Mouse (Mus musculus): ENCODE data around the gene Hilpda. TPM values are rescaled to one million over a fixed set of nuclear protein-coding genes. Genes with fewer than 3 reads are reported as not detected.

Gene Hilpda
- polyA plus RNA-seq, 1 experiment from 2014 or later: 23.4 TPM

- Histone ChIP-seq H3K4me2 (no peak overlapping the region), H3K27me3 (no peaks in the 10 kb centered on the region), H3K4me3 (replicated peaks) (no peak overlapping the region), H3K4me1 (replicated peaks) (no peaks in the 10 kb centered on the region), H3K27ac (replicated peaks) (no peak overlapping the region), H3K9ac (no peak overlapping the region), H3K36me3 (replicated peaks) (no peaks in the 10 kb centered on the region), H3K9me3 (replicated peaks) (no peaks in the 10 kb centered on the region)
- ATAC-seq (ENCODE audit: insufficient read depth): no peak
- 74% methylated on average over 4 of the region's 4 CpGs for WGBS (ENCODE audit: insufficient replicate concordance)
Measured at GRCm38 (mm10) chr6:29305462-29305861, 33.2 kb downstream of the Hilpda start.

GRCm38 (mm10) chr6:29308846-29309605 lies 36.7 kb downstream of the Hilpda start:
- WGBS (ENCODE audit: insufficient replicate concordance): 63% methylated on average over 16 of the region's 16 CpGs
- H3K9me3 ChIP-seq (replicated peaks): no peaks in the 10 kb centered on the region
- no peak overlapping the region for H3K9ac ChIP-seq
- no peak overlapping the region for H3K4me2 ChIP-seq
- no peaks in the 10 kb centered on the region for H3K4me1 ChIP-seq (replicated peaks)
- no peak for ATAC-seq (ENCODE audit: insufficient read depth)
- H3K27me3 ChIP-seq: no peaks in the 10 kb centered on the region
- H3K4me3 ChIP-seq (replicated peaks): no peak overlapping the region
- H3K27ac ChIP-seq (replicated peaks): no peak overlapping the region
- no peaks in the 10 kb centered on the region for H3K36me3 ChIP-seq (replicated peaks)

- H3K27me3 ChIP-seq: no peaks in the 10 kb centered on the region
- no peak overlapping the region for H3K9ac ChIP-seq
- H3K4me3 ChIP-seq (replicated peaks): no peak overlapping the region
- no peaks in the 10 kb centered on the region for H3K4me1 ChIP-seq (replicated peaks)
- no peak overlapping the region for H3K4me2 ChIP-seq
- no peaks in the 10 kb centered on the region for H3K36me3 ChIP-seq (replicated peaks)
- H3K9me3 ChIP-seq (replicated peaks): no peaks in the 10 kb centered on the region
- ATAC-seq (ENCODE audit: insufficient read depth): no peak
- 63% methylated on average over 14 of the region's 14 CpGs for WGBS (ENCODE audit: insufficient replicate concordance)
- H3K27ac ChIP-seq (replicated peaks): no peak overlapping the region
Measured at GRCm38 (mm10) chr6:29313690-29314202, 41.5 kb downstream of the Hilpda start.

GRCm38 (mm10) chr6:29317286-29317685 lies 45.0 kb downstream of the Hilpda start:
- H3K27me3 ChIP-seq: no peaks in the 10 kb centered on the region
- no peak overlapping the region for H3K4me2 ChIP-seq
- no peaks in the 10 kb centered on the region for H3K36me3 ChIP-seq (replicated peaks)
- ATAC-seq (ENCODE audit: insufficient read depth): no peak
- whole genome bisulfite sequencing (ENCODE audit: insufficient replicate concordance): 50% methylated on average over 2 of the region's 2 CpGs
- H3K9me3 ChIP-seq (replicated peaks): no peaks in the 10 kb centered on the region
- no peak overlapping the region for H3K4me3 ChIP-seq (replicated peaks)
- H3K4me1 ChIP-seq (replicated peaks): no peaks in the 10 kb centered on the region
- H3K9ac ChIP-seq: no peak overlapping the region
- H3K27ac ChIP-seq (replicated peaks): no peak overlapping the region

GRCm38 (mm10) chr6:29317941-29318340 lies 45.7 kb downstream of the Hilpda start:
- no peak overlapping the region for H3K4me2 ChIP-seq
- no peak for ATAC-seq (ENCODE audit: insufficient read depth)

GRCm38 (mm10) chr6:29318879-29319278 lies 46.6 kb downstream of the Hilpda start, which contains the start of gene Fam71f1:
Fam71f1 (plus strand) TSS chr6:29319140.
- Histone ChIP-seq H3K27ac (replicated peaks) (no peak within 1 kb of the TSS), H3K27me3 (no peaks in the 10 kb centered on the region), H3K36me3 (replicated peaks) (no peaks in the 10 kb centered on the region), H3K4me1 (replicated peaks) (no peaks in the 10 kb centered on the region), H3K4me3 (replicated peaks) (no peak within 1 kb of the TSS), H3K9ac (no peak within 1 kb of the TSS), H3K4me2 (no peak within 1 kb of the TSS), H3K9me3 (replicated peaks) (no peaks in the 10 kb centered on the region)
- ATAC-seq (ENCODE audit: insufficient read depth): no peak
- 34% methylated on average over 5 of the region's 5 CpGs for WGBS (ENCODE audit: insufficient replicate concordance)

More at GRCm38 (mm10) chr6:29317941-29318340, 45.7 kb downstream of the Hilpda start:
- Histone ChIP-seq H3K4me1 (replicated peaks) (no peaks in the 10 kb centered on the region), H3K27me3 (no peaks in the 10 kb centered on the region), H3K9me3 (replicated peaks) (no peaks in the 10 kb centered on the region), H3K4me3 (replicated peaks) (no peak overlapping the region), H3K27ac (replicated peaks) (no peak overlapping the region), H3K36me3 (replicated peaks) (no peaks in the 10 kb centered on the region), H3K9ac (no peak overlapping the region)
- 54% methylated on average over 3 of the region's 3 CpGs for WGBS (ENCODE audit: insufficient replicate concordance)

- no peak overlapping the region for H3K9ac ChIP-seq
- no peak for ATAC-seq (ENCODE audit: insufficient read depth)
- 0 out of 2 replicates have a peak, but pooled peaks cover 3% of the 10 kb centered on the region for H3K27me3 ChIP-seq
- H3K4me2 ChIP-seq: no peak overlapping the region
- H3K4me3 ChIP-seq (replicated peaks): no peak overlapping the region
- 64% methylated on average over 6 of the region's 6 CpGs for WGBS (ENCODE audit: insufficient replicate concordance)
- H3K9me3 ChIP-seq (replicated peaks): no peaks in the 10 kb centered on the region
- H3K36me3 ChIP-seq (replicated peaks): no peaks in the 10 kb centered on the region
- H3K4me1 ChIP-seq (replicated peaks): no peaks in the 10 kb centered on the region
- H3K27ac ChIP-seq (replicated peaks): no peak overlapping the region
Measured at GRCm38 (mm10) chr6:29321586-29321985, 49.3 kb downstream of the Hilpda start.

GRCm38 (mm10) chr6:29322147-29322546 lies 49.9 kb downstream of the Hilpda start:
- ATAC-seq (ENCODE audit: insufficient read depth): no peak
- no peaks in the 10 kb centered on the region for H3K9me3 ChIP-seq (replicated peaks)
- no peak overlapping the region for H3K9ac ChIP-seq
- no peak overlapping the region for H3K4me2 ChIP-seq
- no peaks in the 10 kb centered on the region for H3K4me1 ChIP-seq (replicated peaks)
- no peak overlapping the region for H3K4me3 ChIP-seq (replicated peaks)
- 0 out of 2 replicates have a peak, but pooled peaks cover 3% of the 10 kb centered on the region for H3K27me3 ChIP-seq
- WGBS (ENCODE audit: insufficient replicate concordance): 67% methylated on average over 7 of the region's 7 CpGs
- no peak overlapping the region for H3K27ac ChIP-seq (replicated peaks)
- no peaks in the 10 kb centered on the region for H3K36me3 ChIP-seq (replicated peaks)

- Histone ChIP-seq H3K36me3 (replicated peaks) (no peaks in the 10 kb centered on the region), H3K4me2 (no peak overlapping the region), H3K9me3 (replicated peaks) (no peaks in the 10 kb centered on the region), H3K27ac (replicated peaks) (no peak overlapping the region), H3K4me3 (replicated peaks) (no peak overlapping the region), H3K27me3 (0 out of 2 replicates have a peak, but pooled peaks cover 7% of the 10 kb centered on the region), H3K4me1 (replicated peaks) (no peaks in the 10 kb centered on the region), H3K9ac (no peak overlapping the region)
- WGBS (ENCODE audit: insufficient replicate concordance): 40% methylated on average over 4 of the region's 4 CpGs
- no peak for ATAC-seq (ENCODE audit: insufficient read depth)
Measured at GRCm38 (mm10) chr6:29322735-29323134, 50.4 kb downstream of the Hilpda start.
